Mouse (Mus musculus) heart, embryonic 10.5 days (tissue): ENCODE data around the gene Srgap1. TPM values are rescaled to one million over a fixed set of nuclear protein-coding genes. Genes with fewer than 3 reads are reported as not detected.
A peak's percentile ranks its signal among the peaks of the same experiment; 100 is the strongest.

Source experiments
- DNase-seq: peaks from one replicate; pipeline ENCODE4 v3.0.0-alpha.2; 2017; ENCODE audit warnings: low spot score
- H3K27ac ChIP-seq: fragments of 300-500 bp; sonication (generic); 2 replicates; pipeline ENCODE4 v1.5.1; 2016; ENCODE audit warnings: mild to moderate bottlenecking
- H3K27me3 ChIP-seq: fragments of 300-500 bp; sonication (generic); 2 replicates; pipeline ENCODE4 v1.6.1; 2016; ENCODE audit warnings: mild to moderate bottlenecking; ENCODE audit not compliant: poor library complexity, insufficient read depth, severe bottlenecking
- H3K36me3 ChIP-seq: fragments of 300-500 bp; sonication (generic); 2 replicates; pipeline ENCODE4 v1.6.1; 2016; ENCODE audit warnings: mild to moderate bottlenecking, moderate library complexity
- H3K4me1 ChIP-seq: fragments of 300-500 bp; sonication (generic); 2 replicates; pipeline ENCODE4 v1.6.1; 2016; ENCODE audit warnings: mild to moderate bottlenecking
- H3K4me3 ChIP-seq: fragments of 300-500 bp; sonication (generic); 2 replicates; pipeline ENCODE4 v1.5.1; 2016; ENCODE audit warnings: mild to moderate bottlenecking, moderate library complexity
- H3K9me3 ChIP-seq: fragments of 300-500 bp; sonication (generic); 2 replicates; pipeline ENCODE4 v1.6.1; 2016; ENCODE audit warnings: mild to moderate bottlenecking, moderate library complexity
- WGBS: fragments of 180-500 bp; shearing (Covaris S2); methylation state at CpG from one replicate; pipeline ENCODE4 v1.1.7; 2016; 5-methylcytosine and 5-hydroxymethylcytosine counted together
- polyA plus RNA-seq: library from polyadenylated mRNA; unstranded; fragments of >200 nt; fragmentation: Nextera tagmentation; extraction: Ambion mirVana; gene quantifications from 2 replicates; pipeline ENCODE4 v1.2.1, GENCODE M21; 2016

Srgap1 gene
- polyA plus RNA-seq, 1 experiment from 2014 or later: 6.8 TPM

- 84% methylated on average over 10 of the region's 10 CpGs for WGBS
- H3K27ac ChIP-seq: no peak overlapping the region
- 0 out of 2 replicates have a peak, but pooled peaks cover 3% of the 10 kb centered on the region for H3K27me3 ChIP-seq
- no peaks in the 10 kb centered on the region for H3K9me3 ChIP-seq
- no peaks in the 10 kb centered on the region for H3K36me3 ChIP-seq
- H3K4me3 ChIP-seq: no peak overlapping the region
- no peak for DNase-seq
- peaks cover 22% of the 10 kb centered on the region; the same call in 1 of the 2 replicates for H3K4me1 ChIP-seq
Measured at GRCm38 (mm10) chr10:121984887-121985286, 62.2 kb downstream of the Srgap1 start.

- peaks cover 22% of the 10 kb centered on the region; the same call in 1 of the 2 replicates for H3K4me1 ChIP-seq
- no peak for DNase-seq
- 34% methylated on average over 10 of the region's 10 CpGs for WGBS
- 0 out of 2 replicates have a peak, but pooled peaks cover 3% of the 10 kb centered on the region for H3K27me3 ChIP-seq
- peak overlapping the region; percentile 18; the same call in 1 of the 2 replicates for H3K27ac ChIP-seq
- no peaks in the 10 kb centered on the region for H3K36me3 ChIP-seq
- no peaks in the 10 kb centered on the region for H3K9me3 ChIP-seq
- no peak overlapping the region for H3K4me3 ChIP-seq
Measured at GRCm38 (mm10) chr10:121983993-121984610, 63.0 kb downstream of the Srgap1 start.

GRCm38 (mm10) chr10:121975330-121975729, 71.8 kb downstream of the Srgap1 start:
- 80% methylated on average over 6 of the region's 6 CpGs for WGBS
- H3K36me3 ChIP-seq: no peaks in the 10 kb centered on the region
- no peaks in the 10 kb centered on the region for H3K9me3 ChIP-seq
- H3K27me3 ChIP-seq: no peaks in the 10 kb centered on the region
- H3K4me3 ChIP-seq: no peak overlapping the region
- H3K27ac ChIP-seq: no peak overlapping the region
- peaks cover 16% of the 10 kb centered on the region; the same call in 1 of the 2 replicates for H3K4me1 ChIP-seq
- no peak for DNase-seq

GRCm38 (mm10) chr10:121974591-121974990, 72.5 kb downstream of the Srgap1 start:
- H3K4me1 ChIP-seq: peaks cover 16% of the 10 kb centered on the region; the same call in 1 of the 2 replicates
- 83% methylated on average over 4 of the region's 4 CpGs for WGBS
- H3K36me3 ChIP-seq: no peaks in the 10 kb centered on the region
- H3K27me3 ChIP-seq: no peaks in the 10 kb centered on the region
- no peak overlapping the region for H3K4me3 ChIP-seq
- no peak for DNase-seq
- H3K27ac ChIP-seq: no peak overlapping the region
- no peaks in the 10 kb centered on the region for H3K9me3 ChIP-seq

- Histone ChIP-seq H3K27ac (no peak overlapping the region), H3K4me1 (peaks cover 24% of the 10 kb centered on the region), H3K36me3 (no peaks in the 10 kb centered on the region), H3K4me3 (no peak overlapping the region), H3K9me3 (no peaks in the 10 kb centered on the region), H3K27me3 (no peaks in the 10 kb centered on the region)
- WGBS: 88% methylated on average over 7 of the region's 7 CpGs
- no peak for DNase-seq
Measured at GRCm38 (mm10) chr10:121973281-121973680, 73.8 kb downstream of the Srgap1 start.

DNA sequence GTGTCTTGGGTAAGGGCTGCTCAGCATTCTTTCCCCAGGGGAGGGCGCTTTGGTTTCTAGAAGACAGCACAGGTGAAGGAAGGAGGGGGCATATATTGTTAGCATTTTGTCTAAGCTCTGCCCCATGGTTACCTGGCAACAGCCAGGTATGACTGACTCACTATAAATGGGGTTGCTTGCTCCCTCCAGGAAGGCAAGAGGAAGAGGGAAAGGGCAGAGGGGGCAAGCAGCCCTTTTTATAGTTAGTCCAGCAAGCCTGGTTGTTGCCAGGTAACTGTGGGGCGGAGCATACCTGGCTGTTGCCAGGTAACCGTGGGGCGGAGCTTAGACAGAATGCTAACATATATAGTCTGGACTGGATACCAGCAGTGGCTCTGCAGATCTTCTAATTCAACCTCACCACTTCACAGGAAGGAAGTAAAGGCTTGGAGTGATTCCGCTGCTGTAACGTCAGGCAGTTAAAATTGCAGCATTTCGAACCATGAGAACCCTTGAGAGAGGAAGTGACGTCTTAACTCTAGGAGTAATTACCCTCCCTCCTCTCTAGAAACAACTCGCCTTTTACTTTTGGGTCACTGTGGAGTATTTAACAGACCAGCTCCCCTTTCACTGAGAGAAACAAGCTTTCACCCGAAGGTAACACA, 74.7 kb downstream of the Srgap1 start:
- Histone ChIP-seq H3K4me1 (peaks cover 33% of the 10 kb centered on the region), H3K27me3 (no peaks in the 10 kb centered on the region), H3K36me3 (no peaks in the 10 kb centered on the region), H3K9me3 (no peaks in the 10 kb centered on the region), H3K27ac (no peak overlapping the region), H3K4me3 (no peak overlapping the region)
- DNase-seq: no peak
- WGBS: 80% methylated on average over 10 of the region's 10 CpGs

GRCm38 (mm10) chr10:121971658-121972057, 75.5 kb downstream of the Srgap1 start:
- Histone ChIP-seq H3K27ac (0 out of 2 replicates have a peak overlapping the region, but pooled peaks have one; percentile 1), H3K4me1 (peaks cover 35% of the 10 kb centered on the region), H3K9me3 (no peaks in the 10 kb centered on the region), H3K4me3 (no peak overlapping the region), H3K36me3 (no peaks in the 10 kb centered on the region), H3K27me3 (no peaks in the 10 kb centered on the region)
- DNase-seq: no peak
- 51% methylated on average over 8 of the region's 8 CpGs for WGBS

- Histone ChIP-seq H3K9me3 (no peaks in the 10 kb centered on the region), H3K36me3 (no peaks in the 10 kb centered on the region), H3K27ac (no peak overlapping the region), H3K4me1 (peaks cover 35% of the 10 kb centered on the region), H3K27me3 (no peaks in the 10 kb centered on the region), H3K4me3 (no peak overlapping the region)
- 60% methylated on average over 6 of the region's 6 CpGs for WGBS
- no peak for DNase-seq
Measured at GRCm38 (mm10) chr10:121970912-121971311, 76.2 kb downstream of the Srgap1 start.

DNA sequence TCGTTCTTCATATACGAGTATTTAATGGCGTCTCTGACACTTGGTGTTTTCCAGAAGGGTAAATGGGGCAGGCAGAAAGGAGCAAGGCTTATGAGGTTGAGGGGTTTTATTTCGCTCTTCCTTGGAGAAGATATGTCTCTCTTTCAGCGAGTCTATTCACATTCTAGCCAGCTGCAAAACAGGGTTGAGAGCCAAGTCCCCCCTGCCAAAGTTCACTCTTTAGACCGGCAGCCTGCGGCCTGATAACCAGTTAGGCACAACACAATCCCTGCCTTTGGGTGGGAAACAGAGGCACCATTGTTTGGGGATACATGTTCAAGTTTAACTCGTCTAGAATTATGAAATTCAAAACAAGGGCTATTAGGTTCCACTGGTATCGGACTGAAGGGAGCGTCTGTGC, 83.0 kb downstream of the Srgap1 start:
- 79% methylated on average over 10 of the region's 10 CpGs for WGBS
- Histone ChIP-seq H3K27me3 (no peaks in the 10 kb centered on the region), H3K4me3 (no peak overlapping the region), H3K4me1 (peaks cover 27% of the 10 kb centered on the region), H3K36me3 (no peaks in the 10 kb centered on the region), H3K9me3 (no peaks in the 10 kb centered on the region), H3K27ac (no peak overlapping the region)
- DNase-seq: no peak

GRCm38 (mm10) chr10:121962053-121962452, 85.1 kb downstream of the Srgap1 start:
- WGBS: 48% methylated on average over 4 of the region's 4 CpGs
- H3K4me1 ChIP-seq: peaks cover 8% of the 10 kb centered on the region
- no peaks in the 10 kb centered on the region for H3K36me3 ChIP-seq
- no peak overlapping the region for H3K27ac ChIP-seq
- H3K9me3 ChIP-seq: no peaks in the 10 kb centered on the region
- H3K4me3 ChIP-seq: no peak overlapping the region
- H3K27me3 ChIP-seq: no peaks in the 10 kb centered on the region
- DNase-seq: no peak

GRCm38 (mm10) chr10:121961121-121961893, 85.8 kb downstream of the Srgap1 start:
- Histone ChIP-seq H3K36me3 (no peaks in the 10 kb centered on the region), H3K9me3 (no peaks in the 10 kb centered on the region), H3K27ac (no peak overlapping the region), H3K4me3 (no peak overlapping the region), H3K4me1 (peaks cover 14% of the 10 kb centered on the region), H3K27me3 (no peaks in the 10 kb centered on the region)
- no peak for DNase-seq
- WGBS: 50% methylated on average over 11 of the region's 11 CpGs

DNA sequence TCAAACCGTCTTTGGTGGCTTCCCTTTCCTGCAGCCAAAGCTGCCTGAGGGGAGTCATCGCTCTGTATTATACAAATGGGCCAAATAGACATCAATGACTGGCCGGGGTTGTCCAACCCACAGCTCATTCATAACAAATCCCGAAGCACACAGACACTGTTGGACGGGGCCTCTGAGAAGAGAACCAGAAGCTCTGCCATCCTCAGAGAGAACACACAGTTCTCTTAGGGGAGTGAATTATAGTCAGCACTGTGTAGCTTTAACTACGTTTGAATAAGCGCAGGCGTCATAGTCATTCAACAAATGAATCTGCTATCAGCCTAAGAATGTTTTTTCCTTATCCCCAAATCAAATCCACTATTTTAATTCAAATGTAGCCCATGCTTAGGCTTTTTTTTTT, 88.4 kb downstream of the Srgap1 start:
- Histone ChIP-seq H3K36me3 (no peaks in the 10 kb centered on the region), H3K27ac (no peak overlapping the region), H3K4me3 (no peak overlapping the region), H3K27me3 (no peaks in the 10 kb centered on the region), H3K4me1 (peaks cover 20% of the 10 kb centered on the region), H3K9me3 (no peaks in the 10 kb centered on the region)
- DNase-seq: no peak
- WGBS: 82% methylated on average over 8 of the region's 8 CpGs

DNA sequence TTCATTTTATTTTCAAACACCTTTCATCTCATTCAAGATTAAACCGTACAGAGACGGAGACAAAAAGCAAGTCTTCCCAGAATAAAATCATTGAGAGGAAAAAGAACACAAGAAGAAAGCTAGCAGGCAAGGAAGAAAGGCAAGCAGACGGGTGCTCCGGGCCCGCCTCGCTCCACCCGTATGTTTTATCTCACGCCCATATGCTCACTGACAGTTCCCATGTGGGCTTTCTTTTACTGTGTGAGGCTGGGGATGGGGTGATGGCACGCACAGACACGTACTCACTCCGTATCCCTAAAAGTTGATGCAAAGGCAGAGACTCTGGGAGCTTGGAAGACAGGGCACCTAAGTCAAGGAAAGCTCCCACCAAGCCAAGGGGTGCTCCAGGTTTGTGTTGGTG, 90.6 kb downstream of the Srgap1 start:
- no peaks in the 10 kb centered on the region for H3K27me3 ChIP-seq
- peaks cover 17% of the 10 kb centered on the region; the same call in 1 of the 2 replicates for H3K4me1 ChIP-seq
- no peaks in the 10 kb centered on the region for H3K36me3 ChIP-seq
- no peak for DNase-seq
- 81% methylated on average over 11 of the region's 11 CpGs for WGBS
- no peak overlapping the region for H3K4me3 ChIP-seq
- no peaks in the 10 kb centered on the region for H3K9me3 ChIP-seq
- no peak overlapping the region for H3K27ac ChIP-seq
